Mouse (Mus musculus): ENCODE measurements at regions not wholly inside any gene's neighbourhood (a gene's known extent, or its start where the extent isn't known, plus 50 kb on each side); places are given as distances from the start of the nearest gene placed in this dataset.

DNA sequence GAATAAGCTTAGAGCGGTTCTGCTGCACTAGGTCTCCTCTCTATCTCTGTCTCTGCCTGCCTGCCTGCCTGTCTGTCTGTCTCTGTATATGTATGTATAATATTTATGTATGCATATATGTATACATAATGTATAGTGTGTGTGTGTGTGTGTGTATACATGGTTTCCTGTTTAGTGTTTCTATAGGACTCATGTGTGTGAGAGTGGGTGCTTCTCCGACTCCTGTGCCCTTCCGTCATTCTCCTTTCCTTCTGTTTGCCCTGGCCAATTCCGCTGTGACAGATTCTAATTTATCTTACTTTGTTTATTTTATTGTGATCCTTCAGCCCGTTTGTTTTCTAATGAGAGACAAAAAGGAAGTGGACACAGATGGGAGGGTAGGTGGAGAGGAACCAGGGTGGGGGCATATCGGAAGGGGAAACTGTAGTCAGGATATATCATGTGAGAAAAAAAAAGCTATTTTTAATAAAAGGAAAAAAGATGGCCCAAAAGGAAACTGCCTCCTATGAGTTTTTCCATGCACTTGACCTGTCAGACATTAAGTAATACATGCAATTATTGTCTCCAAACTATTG lies 85.0 kb upstream of the Ednrb start:
- DNase-seq = no peak

DNA sequence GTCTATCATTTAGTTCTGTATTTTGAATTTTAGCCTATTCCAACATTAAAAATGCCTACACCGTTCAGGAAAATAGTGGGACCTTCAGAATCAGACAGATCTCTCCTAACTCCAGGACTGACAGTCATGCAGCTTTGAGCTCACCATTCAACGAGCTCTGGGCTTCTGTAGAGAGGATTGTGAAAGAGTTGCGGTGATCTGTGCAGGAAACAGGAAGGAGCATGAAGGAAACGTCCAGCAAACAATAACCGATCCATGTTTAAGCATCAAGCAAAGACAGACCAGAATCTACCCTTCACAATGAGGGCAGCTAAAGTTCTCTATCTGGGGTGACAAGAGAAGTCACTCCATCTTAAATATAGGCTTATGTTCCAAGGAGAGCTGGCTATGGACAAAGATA lies 76.0 kb upstream of the Ednrb start:
- DNase-seq = no peak

GRCm38 (mm10) chr14:103919380-103919779 lies 75.2 kb upstream of the Ednrb start:
- DNase-seq = no peak

GRCm38 (mm10) chr14:103913453-103913852 lies 69.3 kb upstream of the Ednrb start:
- no peak for DNase-seq

- no peak for DNase-seq
These were observed 67.5 kb upstream of the Ednrb start for GRCm38 (mm10) chr14:103911707-103912106.

DNA sequence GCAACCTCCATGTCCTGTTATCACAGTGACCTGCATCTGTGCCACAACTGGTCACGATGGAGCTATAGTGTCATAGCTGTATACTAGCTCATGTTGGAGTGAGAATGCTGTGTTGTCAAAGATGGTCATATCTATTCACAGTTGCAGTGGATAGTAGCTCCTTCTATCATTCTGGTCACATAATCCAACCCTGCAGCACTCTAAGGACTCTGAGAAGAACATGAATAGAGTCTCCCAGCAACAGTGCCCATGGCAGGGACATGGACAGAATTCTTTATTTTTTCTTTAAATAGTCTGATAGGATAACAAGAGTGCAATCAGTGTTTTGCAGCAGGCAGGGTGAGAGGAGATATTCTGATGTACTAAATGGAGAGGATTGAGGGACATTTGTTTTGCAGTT lies 67.1 kb upstream of the Ednrb start:
- no peak for DNase-seq

DNA sequence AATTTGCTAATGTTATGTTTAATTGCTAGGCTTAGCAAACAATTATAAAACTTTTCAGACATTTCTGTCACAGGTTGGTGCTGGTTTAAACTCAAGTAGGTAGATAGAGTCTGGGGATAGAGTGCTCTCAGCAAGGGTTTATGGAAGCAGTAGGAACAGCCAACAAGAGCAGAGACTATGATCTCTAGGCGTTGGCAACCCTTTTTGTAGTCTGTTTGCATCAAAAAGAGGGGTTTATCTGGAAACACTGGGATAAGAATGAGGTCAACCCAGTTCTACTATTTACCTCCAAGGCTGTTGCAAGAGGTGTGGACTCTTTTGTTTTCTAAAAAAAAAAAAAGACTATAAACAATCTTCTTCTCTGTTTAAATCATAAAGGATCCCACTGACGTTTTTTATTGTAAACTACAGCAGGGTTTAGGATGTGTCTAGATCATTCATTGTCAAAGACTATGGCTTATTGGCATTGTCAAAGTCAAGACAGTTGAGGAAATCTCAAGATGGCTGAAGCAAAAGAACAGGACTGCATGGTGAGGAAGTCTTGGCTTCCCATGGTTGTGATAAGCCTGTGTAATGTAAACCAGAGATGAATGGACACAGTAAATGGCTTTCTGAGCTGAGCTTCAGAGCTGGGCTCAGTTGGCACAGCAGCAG lies 62.3 kb upstream of the Ednrb start:
- DNase-seq = no peak

DNA sequence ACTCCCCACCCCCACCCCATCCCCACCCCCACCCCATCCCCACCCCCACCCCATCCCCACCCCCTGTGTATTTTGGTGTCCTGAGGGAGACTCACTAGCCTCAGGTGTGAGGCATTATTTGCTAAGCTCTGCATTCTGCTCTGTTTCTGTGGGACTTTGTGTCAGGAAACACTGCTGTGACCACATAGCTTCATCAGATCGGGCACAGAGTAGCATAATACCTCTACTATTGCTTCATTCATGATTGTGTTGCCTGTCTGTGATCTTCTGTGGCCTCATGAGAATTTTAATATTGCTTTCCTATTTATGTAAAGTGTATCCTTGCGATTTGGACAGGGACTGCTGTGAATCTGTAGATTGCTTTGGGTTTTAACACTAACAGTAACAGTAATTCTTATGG lies 56.6 kb upstream of the Ednrb start:
- no peak for DNase-seq

GRCm38 (mm10) chr14:103899111-103899814 lies 55.1 kb upstream of the Ednrb start:
- peak; percentile 91 for DNase-seq

GRCm38 (mm10) chr14:103898689-103899088 lies 54.5 kb upstream of the Ednrb start:
- peak; percentile 69 for DNase-seq

DNA sequence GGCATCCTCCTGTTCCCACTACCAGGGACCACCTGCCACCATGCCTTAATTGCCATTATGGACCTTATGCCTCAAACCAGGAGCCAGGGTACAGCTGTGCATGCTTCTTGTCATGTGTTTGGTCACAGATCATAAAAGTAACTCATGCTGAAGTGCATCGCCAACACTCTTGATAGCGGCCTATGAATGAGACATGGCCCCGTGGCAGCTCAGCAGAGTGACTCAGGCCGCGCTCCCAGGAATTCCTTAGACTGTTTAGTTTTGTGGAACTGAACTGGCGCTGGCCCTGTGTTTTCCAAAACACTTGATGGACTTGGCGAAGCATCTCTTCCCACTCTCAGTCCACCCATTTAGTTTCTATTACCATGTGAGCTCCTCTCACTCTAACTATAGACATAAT lies 51.1 kb upstream of the Ednrb start:
- no peak for DNase-seq

Data from embryo, embryonic 11 days (tissue).